Mouse (Mus musculus) kidney, adult 2 months (tissue): ENCODE measurements at regions not wholly inside any gene's neighbourhood (a gene's known extent, or its start where the extent isn't known, plus 50 kb on each side); places are given as distances from the start of the nearest gene placed in this dataset.

Experiments
- CTCF ChIP-seq: fragments of 200-500 bp; conservative IDR thresholded peaks from 2 replicates; pipeline ENCODE4 v1.5.1; 2011; ENCODE audit warnings: low read depth, mild to moderate bottlenecking, control low read depth, low read length, moderate library complexity, mixed read lengths; ENCODE audit not compliant: insufficient read depth, insufficient read length
- POLR2A ChIP-seq: fragments of 200-500 bp; IDR thresholded peaks from one replicate; pipeline ENCODE4 v1.6.1; 2011; ENCODE audit warnings: low read depth, low read length, control low read depth

DNA sequence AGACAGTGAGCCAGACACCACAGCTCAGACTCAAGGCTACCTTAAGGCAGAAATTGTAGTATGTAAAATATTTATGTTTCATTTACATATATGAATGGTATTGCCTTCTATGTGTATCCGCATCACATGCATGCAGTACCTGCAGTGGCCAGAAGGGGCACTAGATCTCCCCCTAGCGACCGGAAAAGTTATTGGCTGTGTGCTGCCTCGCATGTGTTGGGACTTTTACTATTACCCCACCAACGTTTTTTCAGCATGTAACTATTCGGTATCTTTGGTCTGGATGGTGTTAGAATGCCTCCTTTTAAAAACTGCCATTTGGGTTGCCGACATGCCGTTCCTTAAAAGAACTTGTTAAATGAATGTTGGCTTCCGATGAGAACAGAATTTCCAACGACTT, 145.7 kb upstream of the Mocs1 start:
- peak; percentile 44 for TF ChIP-seq CTCF
- TF ChIP-seq POLR2A: no peak
